Mouse (Mus musculus) thymus, postnatal 36 days (tissue): ENCODE results near the gene Bbip1.
"Not testable (repeated sequence)": the region's sequence is repeated elsewhere in the genome, so short reads cannot be mapped to it uniquely, and the experiment has no call there.

ENCODE experiments used
- DNase-seq, 2 experiments: peaks; one replicate each; pipeline ENCODE4 v3.0.0; 2022; ENCODE audit warnings: mixed read lengths in 2 of 2

Gene Bbip1

GRCm38 (mm10) chr19:53921996-53922395 is 22.4 kb downstream of the Bbip1 start:
- not testable (repeated sequence) for DNase-seq

DNA sequence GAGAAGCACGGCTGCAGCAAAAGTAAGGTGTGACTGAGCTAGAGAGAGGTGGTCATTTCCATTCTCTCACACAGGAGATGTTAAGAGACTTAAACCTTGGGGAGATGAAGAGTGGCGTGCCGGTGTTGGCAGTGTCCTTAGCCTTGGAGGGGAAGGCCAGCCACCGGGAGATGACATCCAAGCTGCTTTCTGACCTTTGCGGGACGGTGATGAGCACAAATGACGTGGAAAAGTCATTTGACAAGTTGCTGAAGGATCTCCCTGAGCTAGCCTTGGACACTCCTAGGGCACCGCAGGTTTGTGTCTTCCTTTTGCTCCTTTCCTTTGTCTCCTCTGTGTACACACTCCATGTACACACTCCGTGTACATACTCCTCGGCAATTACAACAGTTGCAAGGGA is 24.9 kb downstream of the Bbip1 start:
- DNase-seq = no peak

GRCm38 (mm10) chr19:53914950-53915349 is 29.5 kb downstream of the Bbip1 start:
- DNase-seq = no peak

- not testable (repeated sequence) for DNase-seq
Observed at GRCm38 (mm10) chr19:53906703-53907070, 37.7 kb downstream of the Bbip1 start.

- DNase-seq = no peak
Observed at GRCm38 (mm10) chr19:53906033-53906702, 38.3 kb downstream of the Bbip1 start.

DNA sequence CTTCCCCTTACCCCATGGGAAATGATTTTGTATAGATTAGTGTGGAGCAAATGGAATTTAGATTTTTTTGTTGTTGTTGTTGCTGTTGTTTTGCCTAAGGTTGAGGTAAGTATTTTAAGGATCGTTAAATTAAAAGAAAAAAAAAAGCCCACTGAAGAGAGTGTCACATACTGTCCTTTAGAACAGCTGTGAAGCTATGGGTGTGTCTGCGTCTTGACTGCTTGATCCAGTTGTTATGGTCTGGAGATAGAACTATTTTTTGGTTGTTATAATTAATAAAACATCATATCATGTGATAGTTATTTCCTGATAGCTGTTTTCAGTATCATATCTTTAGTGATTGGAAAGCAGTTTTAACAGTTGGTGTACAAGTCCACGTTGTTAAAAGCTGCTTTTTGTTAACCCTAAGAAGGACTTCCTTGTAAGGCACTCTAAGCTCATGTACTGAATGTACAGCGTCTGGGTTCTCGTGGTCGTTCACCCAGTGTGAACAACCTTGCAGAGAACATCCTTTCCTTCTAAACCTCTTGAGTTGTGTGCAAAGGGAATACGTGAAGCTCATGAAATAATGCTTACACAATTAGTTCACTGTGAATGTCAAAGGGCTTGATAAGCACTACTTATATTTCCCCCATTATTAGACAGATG is 39.5 kb downstream of the Bbip1 start:
- DNase-seq = no peak

- peak; percentile 71 to 76 for DNase-seq
Observed at GRCm38 (mm10) chr19:53903507-53904321, 40.7 kb downstream of the Bbip1 start.

GRCm38 (mm10) chr19:53902739-53903487 is 41.5 kb downstream of the Bbip1 start:
- peak; percentile 93 to 98 for DNase-seq

GRCm38 (mm10) chr19:53901931-53902738 is 42.3 kb downstream of the Bbip1 start:
- peak; percentile 49 for DNase-seq

- DNase-seq = peak; percentile 33 to 46
Observed at GRCm38 (mm10) chr19:53899941-53900610, 44.4 kb downstream of the Bbip1 start.

- DNase-seq = no peak
Observed at GRCm38 (mm10) chr19:53898970-53899900, 45.2 kb downstream of the Bbip1 start.

- DNase-seq = no peak
Observed at GRCm38 (mm10) chr19:53898498-53898897, 45.9 kb downstream of the Bbip1 start.

DNA sequence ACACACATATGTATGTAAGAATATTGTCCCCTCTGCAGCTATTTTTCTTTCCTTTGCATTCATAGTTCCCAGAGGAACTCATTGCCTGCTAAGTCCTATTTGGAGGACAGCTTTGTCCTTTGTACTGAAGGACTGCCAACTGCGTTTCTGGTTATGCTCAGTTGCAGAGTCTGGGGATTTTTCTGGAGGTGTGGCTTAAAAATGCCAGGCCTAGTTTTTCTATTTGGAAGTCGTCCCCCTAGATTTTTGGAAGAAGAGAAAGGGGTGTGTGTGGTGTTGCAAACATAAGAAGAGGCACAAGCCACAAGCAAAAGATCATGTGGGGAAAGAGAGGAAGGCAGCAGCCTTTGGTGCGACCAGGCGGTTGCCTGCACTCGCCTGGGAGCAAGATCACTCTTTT is 46.4 kb downstream of the Bbip1 start:
- no peak for DNase-seq

- DNase-seq = peak in 1 of 2 experiments; percentile 41
Observed at GRCm38 (mm10) chr19:53894538-53895121, 49.8 kb downstream of the Bbip1 start.

- peak; percentile 75 to 82 for DNase-seq
Observed at GRCm38 (mm10) chr19:53893711-53894171, 50.7 kb downstream of the Bbip1 start.

GRCm38 (mm10) chr19:53892838-53893359 is 51.5 kb downstream of the Bbip1 start:
- peak in 1 of 2 experiments; percentile 30 for DNase-seq

- peak; percentile 35 to 54 for DNase-seq
Observed at GRCm38 (mm10) chr19:53892061-53892460, 52.4 kb downstream of the Bbip1 start, which contains the start of gene Pdcd4. Pdcd4 (plus strand) TSS chr19:53892231.

- no peak for DNase-seq
Observed at GRCm38 (mm10) chr19:53891569-53891968, 52.9 kb downstream of the Bbip1 start.

DNA sequence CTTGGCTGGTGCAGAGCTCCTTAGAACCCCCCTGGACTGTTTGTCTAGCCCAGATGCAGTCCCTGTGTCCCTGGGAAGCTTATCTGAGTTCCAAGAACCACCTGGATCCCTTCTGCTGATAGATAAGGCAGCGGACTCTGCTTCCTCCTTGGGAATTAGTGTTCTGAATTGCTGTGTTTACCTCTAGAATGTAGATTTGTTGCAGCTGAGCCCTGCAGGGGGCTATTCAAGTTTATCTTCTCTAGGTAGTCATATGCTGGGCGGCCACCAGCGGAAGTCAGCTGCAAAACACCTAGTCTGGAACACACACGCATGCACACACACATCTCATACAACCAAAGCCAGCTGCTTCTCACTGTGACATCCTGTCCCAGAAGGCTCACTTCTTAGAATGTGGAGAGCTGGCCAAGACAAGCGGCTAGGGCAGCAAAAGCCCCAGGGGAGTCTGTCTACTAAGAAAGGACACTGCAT is 53.6 kb downstream of the Bbip1 start:
- DNase-seq = peak; percentile 78 to 89
